Mouse (Mus musculus): Measurements from ENCODE around the gene Dact2.

Gene Dact2

GRCm38 (mm10) chr17:14204061-14204460, at the start of gene Dact2:
TSS of gene Dact2 (minus strand) at chr17:14204304.
- DNase-seq: peak; percentile 35

GRCm38 (mm10) chr17:14252456-14252855, 48.4 kb upstream of the Dact2 start:
- DNase-seq: no peak

GRCm38 (mm10) chr17:14250401-14250800, 46.3 kb upstream of the Dact2 start:
- DNase-seq: no peak

GRCm38 (mm10) chr17:14249595-14249994, 45.5 kb upstream of the Dact2 start:
- DNase-seq: no peak

- no peak for DNase-seq
These were observed 43.8 kb upstream of the Dact2 start for GRCm38 (mm10) chr17:14247931-14248330.

- DNase-seq: no peak
These were observed 42.2 kb upstream of the Dact2 start for GRCm38 (mm10) chr17:14246266-14246665.

GRCm38 (mm10) chr17:14244195-14244965, 40.3 kb upstream of the Dact2 start:
- DNase-seq: no peak

GRCm38 (mm10) chr17:14242634-14243033, 38.5 kb upstream of the Dact2 start:
- DNase-seq: no peak

- no peak for DNase-seq
These were observed 35.9 kb upstream of the Dact2 start for GRCm38 (mm10) chr17:14239960-14240359.

GRCm38 (mm10) chr17:14237134-14237533, 33.0 kb upstream of the Dact2 start:
- DNase-seq: no peak

GRCm38 (mm10) chr17:14234774-14235389, 30.8 kb upstream of the Dact2 start:
- no peak for DNase-seq

GRCm38 (mm10) chr17:14233658-14234057, 29.6 kb upstream of the Dact2 start:
- no peak for DNase-seq

- DNase-seq: peak; percentile 80
These were observed 28.5 kb upstream of the Dact2 start for GRCm38 (mm10) chr17:14232629-14233028.

GRCm38 (mm10) chr17:14230698-14231430, 26.8 kb upstream of the Dact2 start:
- no peak for DNase-seq

GRCm38 (mm10) chr17:14228381-14228780, 24.3 kb upstream of the Dact2 start:
- DNase-seq: peak; percentile 72

GRCm38 (mm10) chr17:14227601-14228000, 23.5 kb upstream of the Dact2 start:
- no peak for DNase-seq

GRCm38 (mm10) chr17:14226778-14227177, 22.7 kb upstream of the Dact2 start:
- no peak for DNase-seq

GRCm38 (mm10) chr17:14225982-14226652, 22.0 kb upstream of the Dact2 start:
- no peak for DNase-seq

- no peak for DNase-seq
These were observed 17.9 kb upstream of the Dact2 start for GRCm38 (mm10) chr17:14221893-14222615.

- peak; percentile 69 for DNase-seq
These were observed 16.6 kb upstream of the Dact2 start for GRCm38 (mm10) chr17:14220606-14221202.

GRCm38 (mm10) chr17:14213976-14214529, 9.9 kb upstream of the Dact2 start:
- no peak for DNase-seq

- peak; percentile 52 for DNase-seq
These were observed 8.7 kb upstream of the Dact2 start for GRCm38 (mm10) chr17:14212796-14213195.

All from kidney, adult 9 months (tissue).